Mouse (Mus musculus) cerebral cortex, adult 2 months (tissue): ENCODE data around the gene Chmp2a.

Experiments used
- WGBS: fragments of 180-500 bp; shearing (Covaris S2); methylation state at CpG from one replicate; pipeline ENCODE4 v1.1.7; 2018; 5-methylcytosine and 5-hydroxymethylcytosine counted together

Gene Chmp2a

GRCm38 (mm10) chr7:13034148-13034977, at the start of gene Chmp2a:
TSS of gene Chmp2a (minus strand) at chr7:13034807.
- under 1% methylated on average over 45 of the region's 45 CpGs for WGBS

- WGBS, result 68% methylated on average over 5 of the region's 5 CpGs
These were observed 37.7 kb upstream of the Chmp2a start for GRCm38 (mm10) chr7:13072293-13072692.

- 52% methylated on average over 2 of the region's 2 CpGs for WGBS
These were observed 28.8 kb upstream of the Chmp2a start for GRCm38 (mm10) chr7:13063399-13063798.

- WGBS, result 87% methylated on average over 9 of the region's 9 CpGs
These were observed 24.9 kb upstream of the Chmp2a start for GRCm38 (mm10) chr7:13059536-13059935.

GRCm38 (mm10) chr7:13056913-13057700, 22.5 kb upstream of the Chmp2a start:
- WGBS, result 65% methylated on average over 8 of the region's 8 CpGs

- under 1% methylated on average over 41 of the region's 41 CpGs for WGBS
These were observed 19.8 kb upstream of the Chmp2a start, which contains the start of gene Mzf1 for GRCm38 (mm10) chr7:13054287-13055010. TSS of gene Mzf1 (minus strand) at chr7:13054764.

- 1% methylated on average over 15 of the region's 15 CpGs for WGBS
These were observed 19.3 kb upstream of the Chmp2a start for GRCm38 (mm10) chr7:13053961-13054286.

- 90% methylated on average over 2 of the region's 2 CpGs for WGBS
These were observed 18.9 kb upstream of the Chmp2a start for GRCm38 (mm10) chr7:13053501-13053900.

- WGBS, result 90% methylated on average over 13 of the region's 13 CpGs
These were observed 18.4 kb upstream of the Chmp2a start for GRCm38 (mm10) chr7:13053001-13053400.

- WGBS, result 9% methylated on average over 2 of the region's 2 CpGs
These were observed 11.5 kb upstream of the Chmp2a start for GRCm38 (mm10) chr7:13046084-13046483.

- WGBS, result 10% methylated on average over 23 of the region's 23 CpGs
These were observed 9.6 kb upstream of the Chmp2a start for GRCm38 (mm10) chr7:13044254-13044625.

GRCm38 (mm10) chr7:13043445-13044253, 9.0 kb upstream of the Chmp2a start:
- 10% methylated on average over 88 of the region's 88 CpGs for WGBS

- 59% methylated on average over 16 of the region's 16 CpGs for WGBS
These were observed 8.5 kb upstream of the Chmp2a start for GRCm38 (mm10) chr7:13043120-13043444.

GRCm38 (mm10) chr7:13042511-13042910, 7.9 kb upstream of the Chmp2a start:
- 83% methylated on average over 6 of the region's 6 CpGs for WGBS

GRCm38 (mm10) chr7:13041256-13041655, 6.6 kb upstream of the Chmp2a start:
- WGBS, result 92% methylated on average over 1 of the region's 1 CpGs

GRCm38 (mm10) chr7:13039181-13039580, 4.6 kb upstream of the Chmp2a start:
- 43% methylated on average over 1 of the region's 1 CpGs for WGBS

- 4% methylated on average over 15 of the region's 15 CpGs for WGBS
These were observed 4.1 kb upstream of the Chmp2a start for GRCm38 (mm10) chr7:13038621-13039169.

- 0% methylated on average over 64 of the region's 65 CpGs for WGBS
These were observed 3.4 kb upstream of the Chmp2a start, which contains the start of gene Ube2m for GRCm38 (mm10) chr7:13037901-13038555. TSS of gene Ube2m (minus strand) at chr7:13038275.

- under 1% methylated on average over 33 of the region's 33 CpGs for WGBS
These were observed 2.8 kb upstream of the Chmp2a start for GRCm38 (mm10) chr7:13037366-13037765.

GRCm38 (mm10) chr7:13036806-13037205, 2.2 kb upstream of the Chmp2a start:
- WGBS, result 21% methylated on average over 4 of the region's 4 CpGs
